Mouse (Mus musculus) bone marrow, adult 2 months (tissue): ENCODE measurements around the gene Snx9. TPM values are rescaled to one million over a fixed set of nuclear protein-coding genes. Genes with fewer than 3 reads are reported as not detected.

ENCODE experiments used
- H3K27ac ChIP-seq: fragments of 200-500 bp; 2 replicates; pipeline ENCODE4 v1.5.1; 2012; ENCODE audit warnings: low read depth, mild to moderate bottlenecking, control low read depth, inconsistent platforms, low read length; ENCODE audit not compliant: control insufficient read depth, poor library complexity, insufficient read depth
- H3K4me1 ChIP-seq: fragments of 200-500 bp; 2 replicates; pipeline ENCODE4 v1.6.1; 2011; ENCODE audit warnings: low read length; ENCODE audit not compliant: control insufficient read depth, insufficient read depth
- H3K4me3 ChIP-seq: fragments of 200-500 bp; replicated peaks from 2 replicates; pipeline ENCODE3; 2011; ENCODE audit warnings: mild to moderate bottlenecking, low read depth, low read length, control low read depth; ENCODE audit not compliant: control insufficient read depth
- CTCF ChIP-seq: fragments of 200-500 bp; IDR thresholded peaks from 2 replicates; pipeline ENCODE4 v1.5.1; 2011; ENCODE audit warnings: low read length, control low read depth; ENCODE audit not compliant: control insufficient read depth, insufficient read depth
- POLR2A ChIP-seq: fragments of 200-500 bp; IDR thresholded peaks from 2 replicates; pipeline ENCODE4 v1.6.1; 2011; ENCODE audit warnings: low read depth, mild to moderate bottlenecking, control low read depth, low read length, borderline replicate concordance; ENCODE audit not compliant: control insufficient read depth
- WGBS: fragments of 180-500 bp; shearing (Covaris S2); methylation state at CpG from one replicate; pipeline ENCODE4 v1.1.7; 2018; 5-methylcytosine and 5-hydroxymethylcytosine counted together
- polyA plus RNA-seq: library from polyadenylated mRNA; stranded (reverse); fragments of >200 nt; gene quantifications from 2 replicates; pipeline ENCODE4 v1.2.4, GENCODE M21; 2011; ENCODE audit warnings: low replicate concordance; ENCODE audit not compliant: missing spikeins, insufficient read depth, insufficient read length

Gene Snx9
- polyA plus RNA-seq, 1 experiment: 16.6 TPM

- 80% methylated on average over 7 of the region's 7 CpGs for WGBS
- H3K4me3 ChIP-seq: no peak overlapping the region
- no peak overlapping the region for H3K27ac ChIP-seq
- TF ChIP-seq CTCF (no peak), POLR2A (no peak)
- peaks cover 15% of the 10 kb centered on the region for H3K4me1 ChIP-seq
Observed at GRCm38 (mm10) chr17:5896607-5897006, 55.5 kb downstream of the Snx9 start.

GRCm38 (mm10) chr17:5897326-5898200, 56.4 kb downstream of the Snx9 start:
- peaks cover 15% of the 10 kb centered on the region for H3K4me1 ChIP-seq
- no peak overlapping the region for H3K4me3 ChIP-seq
- TF ChIP-seq POLR2A (no peak), CTCF (peak; percentile 6; the same call in 1 of the 2 replicates)
- H3K27ac ChIP-seq: peak overlapping the region; percentile 66
- WGBS: 58% methylated on average over 17 of the region's 17 CpGs

- H3K27ac ChIP-seq: no peak overlapping the region
- 83% methylated on average over 6 of the region's 6 CpGs for WGBS
- no peak overlapping the region for H3K4me3 ChIP-seq
- TF ChIP-seq CTCF (no peak), POLR2A (no peak)
- peaks cover 15% of the 10 kb centered on the region for H3K4me1 ChIP-seq
Observed at GRCm38 (mm10) chr17:5899251-5899650, 58.1 kb downstream of the Snx9 start.

GRCm38 (mm10) chr17:5901381-5901780, 60.3 kb downstream of the Snx9 start:
- no peak for TF ChIP-seq POLR2A
- TF ChIP-seq CTCF: no peak
- H3K4me3 ChIP-seq: no peak overlapping the region
- peaks cover 15% of the 10 kb centered on the region for H3K4me1 ChIP-seq
- whole genome bisulfite sequencing: 67% methylated on average over 5 of the region's 5 CpGs
- no peak overlapping the region for H3K27ac ChIP-seq

GRCm38 (mm10) chr17:5903630-5904301, 62.6 kb downstream of the Snx9 start:
- H3K4me3 ChIP-seq: no peak overlapping the region
- H3K4me1 ChIP-seq: peaks cover 5% of the 10 kb centered on the region
- TF ChIP-seq POLR2A: no peak
- TF ChIP-seq CTCF: no peak
- WGBS: 82% methylated on average over 6 of the region's 6 CpGs
- no peak overlapping the region for H3K27ac ChIP-seq

GRCm38 (mm10) chr17:5909681-5910080, 68.6 kb downstream of the Snx9 start:
- no peaks in the 10 kb centered on the region for H3K4me1 ChIP-seq
- 78% methylated on average over 4 of the region's 4 CpGs for WGBS
- H3K27ac ChIP-seq: no peak overlapping the region
- TF ChIP-seq POLR2A (no peak), CTCF (no peak)
- H3K4me3 ChIP-seq: no peak overlapping the region

- TF ChIP-seq POLR2A (no peak), CTCF (no peak)
- H3K4me3 ChIP-seq: no peak overlapping the region
- no peak overlapping the region for H3K27ac ChIP-seq
- 83% methylated on average over 12 of the region's 12 CpGs for WGBS
- no peaks in the 10 kb centered on the region for H3K4me1 ChIP-seq
Observed at GRCm38 (mm10) chr17:5911591-5911990, 70.5 kb downstream of the Snx9 start.

- 94% methylated on average over 4 of the region's 4 CpGs for WGBS
- no peak for TF ChIP-seq POLR2A
- no peak for TF ChIP-seq CTCF
- Histone ChIP-seq H3K27ac (no peak overlapping the region), H3K4me3 (no peak overlapping the region), H3K4me1 (no peaks in the 10 kb centered on the region)
Observed at GRCm38 (mm10) chr17:5912797-5913196, 71.7 kb downstream of the Snx9 start.

GRCm38 (mm10) chr17:5914217-5914616, 73.1 kb downstream of the Snx9 start:
- no peak overlapping the region for H3K27ac ChIP-seq
- WGBS: 88% methylated on average over 5 of the region's 5 CpGs
- no peaks in the 10 kb centered on the region for H3K4me1 ChIP-seq
- no peak overlapping the region for H3K4me3 ChIP-seq
- TF ChIP-seq CTCF (no peak), POLR2A (no peak)
